Mouse (Mus musculus) CD4-positive helper T cell, adult 2 months (primary cell): ENCODE measurements around the gene Mctp1.
"Not testable (repeated sequence)": the region's sequence is repeated elsewhere in the genome, so short reads cannot be mapped to it uniquely, and the experiment has no call there.

Experiments
- DNase-seq: peaks from one replicate; pipeline ENCODE4 v3.0.0-alpha.2; 2012; ENCODE audit warnings: low read depth, missing footprints, low spot score

Gene Mctp1

DNA sequence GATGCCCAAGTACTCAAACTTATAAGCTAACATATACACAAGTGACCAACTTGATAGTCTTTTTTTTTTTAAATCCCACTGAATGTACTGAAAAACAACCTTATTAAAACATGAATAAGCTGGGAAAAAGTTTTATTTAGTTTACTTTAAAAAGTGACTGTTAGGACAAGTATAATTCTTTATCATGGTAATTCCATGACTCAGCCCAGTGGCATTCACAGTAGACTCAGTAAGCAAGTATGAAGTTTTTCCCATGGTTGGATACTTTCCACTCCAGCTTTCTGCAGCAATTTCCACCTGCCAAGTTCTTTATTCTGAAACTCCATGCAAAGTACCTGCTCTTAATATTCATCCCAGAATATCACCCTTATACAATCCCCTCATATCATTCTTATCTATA is 97.3 kb downstream of the Mctp1 start:
- no peak for DNase-seq

DNA sequence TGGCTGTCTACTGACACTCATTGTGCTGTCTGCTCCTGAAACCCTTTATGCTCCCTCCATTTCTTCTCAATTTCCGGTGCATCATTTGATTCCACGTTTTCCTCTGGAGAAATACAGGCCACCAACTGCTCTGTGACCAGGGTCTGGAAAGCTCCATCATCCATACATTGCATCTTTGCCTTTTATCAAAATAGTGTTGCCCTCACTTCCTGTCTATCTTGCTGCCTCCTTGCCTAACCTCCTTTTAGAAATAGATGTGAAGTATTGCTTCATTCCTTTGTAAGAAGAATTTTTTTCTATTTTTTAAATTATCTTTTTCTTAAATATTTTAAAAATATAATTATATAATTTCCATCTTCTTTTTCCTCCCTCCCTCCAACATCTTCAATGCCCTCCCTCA is 98.7 kb downstream of the Mctp1 start:
- no peak for DNase-seq

DNA sequence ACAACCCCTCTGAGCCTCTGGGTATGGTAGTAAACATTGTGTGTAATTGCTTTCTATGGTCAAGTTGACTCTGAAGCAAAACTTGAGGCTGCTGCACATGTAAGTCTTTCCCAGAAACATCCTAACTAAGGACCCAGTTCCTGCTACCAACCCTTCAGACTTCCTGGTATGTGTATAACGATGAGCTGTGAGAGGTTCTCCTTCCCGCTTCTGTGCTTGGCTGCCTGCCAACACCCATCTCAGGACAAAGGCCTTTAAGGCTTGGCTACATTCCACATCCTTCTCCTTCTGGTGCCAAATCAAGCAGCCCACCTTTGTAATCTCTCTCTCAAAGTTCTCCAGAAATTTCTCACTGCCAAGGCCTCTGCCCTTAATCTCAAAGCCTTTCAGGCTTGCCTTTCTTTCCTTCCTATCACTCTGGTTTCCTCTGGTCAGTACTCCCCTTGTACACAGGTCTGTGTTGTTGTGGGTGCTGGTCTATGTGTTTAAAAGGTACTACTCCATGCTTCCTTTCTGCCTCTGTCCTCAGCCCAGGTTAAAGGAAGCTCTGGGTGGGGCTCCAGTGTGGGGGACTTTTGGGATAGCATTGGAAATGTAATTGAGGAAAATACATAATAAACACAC is 99.9 kb downstream of the Mctp1 start:
- no peak for DNase-seq

DNA sequence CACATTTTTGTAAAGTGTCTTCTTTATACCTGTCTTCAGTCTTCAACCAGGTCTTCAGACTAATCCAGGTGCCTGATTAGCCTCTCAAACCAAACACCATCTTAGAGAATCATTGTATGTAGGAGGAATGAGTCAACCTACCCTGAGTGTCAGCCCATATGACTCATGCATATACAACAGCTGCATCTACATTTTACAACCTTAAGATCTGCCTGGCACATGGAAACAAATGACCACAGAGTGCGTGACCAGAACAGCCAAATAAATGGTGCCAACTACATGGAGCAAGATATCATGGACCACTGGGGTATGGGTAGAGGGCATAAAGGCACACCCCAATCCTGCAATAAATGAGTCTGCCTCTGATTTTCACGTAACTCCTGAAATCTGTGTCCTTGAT is 131.6 kb downstream of the Mctp1 start:
- DNase-seq = no peak

DNA sequence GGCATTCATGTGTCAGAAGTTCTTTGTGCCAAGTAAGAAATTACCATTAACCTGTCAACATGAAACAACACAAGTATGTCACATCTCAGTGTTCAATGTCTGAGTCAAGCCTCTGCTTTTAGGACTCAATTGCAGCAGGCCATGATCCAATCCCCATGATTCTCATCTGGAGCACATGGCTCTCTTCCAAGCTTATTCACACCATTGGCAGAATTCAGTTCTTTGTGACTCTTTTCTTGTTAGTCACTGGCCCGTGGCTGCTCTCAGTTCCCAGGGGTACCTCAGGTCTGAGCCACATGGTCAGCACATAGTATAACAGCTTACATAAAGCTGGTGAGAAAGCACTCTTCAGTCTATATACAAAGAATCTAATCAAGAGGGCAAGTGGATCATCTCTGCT is 138.8 kb downstream of the Mctp1 start:
- DNase-seq = no peak

DNA sequence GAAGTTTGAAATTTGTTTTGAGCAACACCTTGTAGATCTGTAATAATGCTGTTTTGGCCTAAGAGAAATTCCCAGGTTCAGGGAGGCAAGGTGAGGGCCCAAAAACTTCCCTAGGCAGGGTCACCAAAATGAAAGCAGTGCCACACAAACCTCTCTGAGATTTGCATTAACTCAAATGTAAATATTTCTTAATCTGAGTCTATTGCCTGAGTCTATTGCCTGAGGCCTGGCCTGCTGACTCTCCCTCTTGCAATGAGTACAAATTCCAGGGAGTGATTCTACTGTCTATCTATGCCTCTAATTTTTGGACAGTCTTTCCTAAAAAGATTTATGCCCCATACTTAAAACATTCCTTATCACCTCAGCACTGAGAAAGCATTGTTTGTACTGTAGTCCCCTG is 143.0 kb downstream of the Mctp1 start:
- DNase-seq = no peak

DNA sequence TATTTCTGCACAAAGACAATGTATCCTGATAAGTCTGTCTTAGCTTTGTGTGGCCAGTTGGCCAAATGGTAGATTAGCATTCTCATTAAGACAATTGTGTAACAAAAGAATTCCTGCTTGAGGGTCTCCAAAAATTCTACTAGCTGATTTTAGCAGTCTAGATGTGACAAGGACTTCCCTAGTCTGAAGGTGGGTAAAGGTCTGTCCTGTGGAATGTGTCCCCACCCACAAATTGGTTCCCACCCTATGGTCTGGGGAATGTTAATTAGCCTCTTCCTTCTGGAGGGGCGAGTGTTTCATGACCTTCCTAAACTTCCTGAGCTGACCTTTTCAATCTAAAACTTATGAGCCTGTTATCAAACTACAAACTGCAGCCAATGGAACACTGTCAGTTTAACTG is 143.4 kb downstream of the Mctp1 start:
- DNase-seq = no peak

DNA sequence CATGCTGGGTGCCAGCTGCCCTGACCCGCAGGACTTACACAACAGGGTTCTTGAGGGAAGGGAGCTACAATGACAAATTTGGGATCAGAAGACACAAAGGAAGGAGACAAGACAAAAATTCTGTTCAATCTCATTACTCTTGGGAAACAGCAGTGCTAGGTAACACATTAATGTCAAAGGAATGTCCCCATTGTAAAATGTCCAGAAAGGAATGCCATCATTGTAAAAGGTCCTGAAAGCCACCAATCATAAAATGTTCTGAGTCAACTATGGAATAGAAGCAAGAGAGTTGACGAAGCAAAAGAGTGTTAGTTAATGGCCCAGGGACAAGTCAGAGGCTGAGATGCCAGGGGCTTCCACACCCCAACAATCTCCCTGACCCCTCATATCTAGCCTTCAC is 145.6 kb downstream of the Mctp1 start:
- no peak for DNase-seq

DNA sequence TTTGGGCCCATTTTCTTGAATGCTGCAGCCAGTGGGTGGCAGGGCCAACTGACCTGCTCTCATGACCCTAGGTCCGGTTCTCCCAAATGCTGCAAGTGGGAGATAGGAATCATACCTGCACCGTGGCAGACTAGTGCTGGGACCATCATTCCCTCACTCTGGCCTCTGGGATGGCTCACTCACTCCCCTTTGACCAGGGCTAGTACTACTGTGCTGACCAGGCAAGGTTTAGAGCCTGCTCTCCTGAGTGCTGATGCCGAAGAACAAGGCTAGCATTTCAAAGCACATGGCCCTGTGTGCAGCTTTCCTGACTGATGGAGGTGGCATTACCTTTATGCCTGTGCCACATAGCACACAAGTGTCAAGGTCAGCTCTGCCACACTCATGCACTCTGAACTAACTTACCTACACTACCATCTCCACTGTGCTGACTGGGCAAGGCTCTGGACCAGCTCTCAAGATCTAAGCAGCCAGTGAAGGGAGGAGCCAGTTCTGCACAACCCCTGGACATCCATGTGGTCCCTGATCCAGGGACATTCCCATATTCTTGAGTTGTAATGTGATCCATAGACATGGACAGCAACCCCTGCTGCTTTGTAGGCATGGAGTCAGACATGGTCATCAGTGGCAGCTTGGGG is 146.7 kb downstream of the Mctp1 start:
- DNase-seq = no peak

DNA sequence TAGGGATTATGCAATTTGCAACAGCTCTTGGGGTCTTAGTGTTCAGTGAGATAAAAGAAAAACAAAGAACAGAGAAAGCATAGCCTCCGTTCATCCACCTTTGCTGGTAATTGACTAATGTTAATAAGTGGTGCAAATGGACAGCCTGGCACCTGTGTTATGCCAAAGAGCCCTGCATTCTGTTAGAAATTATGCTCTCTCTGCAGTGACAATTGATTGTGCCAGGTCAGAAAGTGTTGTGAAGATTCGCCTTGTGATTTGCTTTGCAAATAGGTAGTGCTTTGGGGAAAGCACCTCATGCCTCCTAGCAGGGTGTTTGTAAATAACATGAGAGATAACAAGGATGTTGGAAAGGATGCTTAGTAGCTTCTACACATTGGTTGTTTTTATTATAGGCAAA is 163.5 kb downstream of the Mctp1 start:
- no peak for DNase-seq

DNA sequence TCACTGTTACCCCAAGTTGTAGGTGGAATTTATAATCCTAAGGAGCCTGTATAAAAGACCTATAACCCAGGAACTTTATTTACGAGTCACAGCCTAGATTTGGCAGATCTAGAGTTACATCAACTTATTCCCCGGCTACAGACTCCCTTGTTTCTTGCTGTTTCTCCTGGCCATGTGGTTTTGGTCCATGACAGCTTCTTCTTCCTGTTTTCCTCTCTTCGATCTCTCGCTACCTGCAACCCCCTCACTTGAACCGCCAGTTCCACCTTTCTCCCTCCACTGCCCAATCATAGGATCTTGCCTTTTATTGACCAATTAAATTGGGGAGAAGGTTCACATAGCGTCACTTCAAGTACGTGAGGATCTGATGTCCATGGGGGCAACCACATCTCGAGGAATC is 176.6 kb downstream of the Mctp1 start:
- DNase-seq = no peak

DNA sequence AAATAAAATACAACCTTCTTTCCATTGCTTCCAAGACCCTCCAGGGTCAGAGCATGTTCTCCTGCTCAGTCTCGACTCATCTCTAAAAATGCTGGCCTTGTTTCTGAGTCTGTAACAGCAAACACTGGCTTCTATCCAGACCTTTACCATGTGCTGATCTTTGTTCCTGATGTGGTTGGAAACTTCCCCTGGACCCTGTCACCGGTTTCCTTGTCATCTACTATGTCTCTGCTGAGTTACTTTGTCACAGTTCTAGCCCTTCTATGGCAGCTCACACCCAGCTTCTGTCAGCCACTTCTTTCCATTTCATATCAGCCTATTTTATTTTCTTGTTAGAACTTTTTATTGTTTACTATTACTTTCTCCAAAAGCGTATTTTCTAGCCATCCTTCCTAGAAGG is 177.3 kb downstream of the Mctp1 start:
- no peak for DNase-seq

DNA sequence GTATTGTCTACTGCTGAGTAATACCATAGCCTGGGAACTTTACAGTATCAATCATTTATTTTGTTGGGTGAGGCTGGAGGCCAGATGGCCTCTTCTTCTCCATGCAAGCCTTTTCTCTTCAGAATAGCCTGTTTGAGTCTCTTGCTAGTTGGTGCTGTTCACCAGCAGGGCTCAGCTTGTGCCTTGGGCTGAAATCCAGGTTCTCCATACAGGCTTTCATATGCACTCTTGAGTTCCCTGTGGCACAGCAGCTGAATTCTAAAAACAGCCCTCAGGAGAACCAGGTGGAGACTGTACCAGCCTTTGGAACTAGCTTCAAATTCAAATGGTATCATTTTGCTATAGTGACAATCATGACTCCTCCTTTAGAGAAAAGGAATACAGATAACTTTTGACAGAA is 179.7 kb downstream of the Mctp1 start:
- no peak for DNase-seq

DNA sequence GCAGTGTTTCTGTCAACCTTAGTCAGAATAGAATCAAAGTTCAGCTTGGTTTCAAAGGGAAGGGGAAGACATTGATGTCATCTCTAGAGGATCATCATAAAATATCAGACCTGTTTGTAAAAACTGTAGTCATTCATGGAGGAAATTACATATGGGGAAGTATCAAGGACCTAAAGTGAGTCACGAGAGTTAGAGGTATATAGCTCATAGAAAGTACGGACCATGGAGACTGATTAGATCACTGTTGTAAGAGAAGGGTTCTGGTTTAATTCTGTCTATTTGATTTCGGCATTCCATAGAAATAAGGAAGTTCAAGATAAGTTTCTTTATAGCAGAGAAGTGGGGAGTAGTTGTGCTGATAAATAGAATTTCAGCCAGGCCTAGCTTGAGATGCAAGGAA is 181.7 kb downstream of the Mctp1 start:
- no peak for DNase-seq

DNA sequence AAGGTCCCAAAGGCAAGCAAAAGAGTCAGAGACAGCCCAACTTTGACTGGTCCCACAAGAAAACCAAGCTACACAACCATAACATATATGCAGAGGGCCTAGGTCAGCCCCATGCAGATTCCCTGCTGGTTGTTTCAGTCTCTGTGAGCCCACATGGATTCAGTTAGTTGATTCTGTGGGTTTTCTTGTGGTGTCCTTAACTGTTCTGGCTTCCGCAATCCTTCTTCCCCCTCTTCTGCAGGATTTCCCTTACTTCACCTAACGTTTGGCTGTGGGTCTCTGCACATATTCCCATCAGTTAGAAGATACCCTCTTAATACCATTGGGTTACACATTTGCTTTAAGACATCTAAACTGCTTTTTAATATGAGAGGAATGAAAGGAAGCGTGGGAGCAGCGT is 183.1 kb downstream of the Mctp1 start:
- no peak for DNase-seq

DNA sequence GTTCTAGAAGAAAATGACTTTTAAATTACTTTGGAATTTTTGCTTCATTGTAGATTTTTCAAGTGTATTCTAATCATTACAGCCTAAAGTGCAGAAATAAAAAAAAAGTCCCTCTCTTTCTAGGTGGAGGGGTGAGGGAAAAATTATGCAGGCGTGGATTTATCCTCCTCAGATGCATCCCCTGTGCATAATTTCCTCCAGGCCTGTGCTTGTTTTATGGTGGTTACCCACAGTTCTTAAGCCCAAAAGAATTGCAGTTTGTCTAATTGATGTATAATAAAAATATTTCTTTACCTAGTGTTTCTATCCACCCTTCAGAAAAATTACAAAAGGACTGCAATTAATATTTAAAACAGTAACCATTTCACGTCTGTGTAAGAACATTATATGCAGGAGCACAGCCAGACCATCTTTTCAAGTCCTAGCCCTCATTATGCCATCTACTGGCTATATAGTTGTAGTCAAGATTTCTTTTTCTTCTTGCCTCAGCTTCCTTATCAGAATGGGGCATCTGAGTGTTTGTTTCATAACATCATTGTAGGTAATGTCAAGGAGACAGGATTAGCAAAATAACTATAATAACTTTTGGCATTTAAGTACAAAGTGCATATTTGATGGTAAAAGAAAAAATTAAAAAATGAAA is 184.4 kb downstream of the Mctp1 start:
- DNase-seq = no peak

DNA sequence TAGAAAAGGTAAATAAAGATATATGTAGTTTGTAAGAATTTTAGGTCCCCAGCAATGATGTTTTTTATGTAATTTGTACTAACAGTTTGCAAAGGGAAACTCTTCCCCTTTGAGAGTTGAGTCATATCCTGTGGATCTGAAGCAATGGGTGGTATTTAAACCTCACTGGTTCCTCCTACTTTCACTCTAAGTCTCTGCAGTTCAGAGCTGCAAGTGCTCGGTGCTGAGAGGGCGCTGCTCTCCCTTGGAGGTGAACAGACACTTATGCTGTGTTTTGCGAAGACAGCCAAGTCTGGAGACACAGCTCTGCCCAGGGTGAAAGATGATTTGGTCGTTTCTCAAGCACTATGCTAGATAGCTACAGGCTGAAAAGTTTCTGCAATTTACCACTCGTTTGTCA is 195.1 kb downstream of the Mctp1 start:
- peak; percentile 40 for DNase-seq

DNA sequence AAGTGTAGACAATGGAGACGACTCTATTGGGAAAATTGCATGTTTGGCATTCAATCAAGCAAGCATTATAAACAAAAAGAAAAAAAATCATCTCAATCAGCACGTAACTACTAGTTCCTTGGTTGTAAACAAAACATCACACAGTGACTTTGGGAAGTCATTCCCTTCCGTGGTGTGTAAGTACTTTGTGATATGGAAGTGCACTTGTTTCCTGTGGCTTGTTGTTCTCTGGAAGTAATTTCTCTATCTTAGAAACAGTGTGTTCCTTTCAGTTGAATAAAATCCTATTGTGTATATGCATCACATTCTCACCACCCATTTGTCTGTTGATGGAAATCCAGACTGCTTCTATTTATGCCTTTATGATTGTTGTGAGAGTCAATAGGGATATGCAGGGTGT is 201.1 kb downstream of the Mctp1 start:
- no peak for DNase-seq

DNA sequence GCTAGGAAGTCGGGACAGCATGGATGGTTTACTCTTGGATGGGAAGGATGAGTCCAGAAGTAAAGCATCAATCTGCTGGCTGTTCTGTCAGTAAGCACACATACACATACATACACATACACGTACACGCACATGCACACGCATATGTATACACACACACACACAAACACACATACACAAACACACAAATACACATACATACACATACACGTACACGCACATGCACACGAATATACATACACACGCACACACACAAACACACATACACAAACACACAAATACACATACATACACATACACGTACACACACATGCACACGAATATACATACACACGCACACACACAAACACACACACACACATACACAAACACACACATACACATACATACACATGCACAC is 206.4 kb downstream of the Mctp1 start:
- DNase-seq = not testable (repeated sequence)

DNA sequence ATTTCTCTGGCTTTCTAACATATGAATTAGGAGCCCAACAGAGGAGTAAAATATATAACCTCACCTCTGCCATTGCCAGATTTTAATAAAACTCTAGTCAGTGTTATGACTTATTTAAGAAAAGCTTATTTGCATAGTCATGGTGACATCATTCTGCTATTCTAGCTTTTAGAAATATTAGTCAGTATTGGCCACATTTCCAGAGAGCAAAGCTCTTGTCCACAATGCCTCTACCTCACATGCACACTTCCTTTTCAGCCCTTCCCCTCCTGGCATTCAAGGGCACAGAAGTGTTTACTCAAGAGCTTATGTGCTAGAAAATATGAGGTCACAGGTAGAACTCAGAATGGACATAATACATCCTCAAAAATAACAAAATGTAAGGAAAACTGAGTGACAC is 206.9 kb downstream of the Mctp1 start:
- no peak for DNase-seq

DNA sequence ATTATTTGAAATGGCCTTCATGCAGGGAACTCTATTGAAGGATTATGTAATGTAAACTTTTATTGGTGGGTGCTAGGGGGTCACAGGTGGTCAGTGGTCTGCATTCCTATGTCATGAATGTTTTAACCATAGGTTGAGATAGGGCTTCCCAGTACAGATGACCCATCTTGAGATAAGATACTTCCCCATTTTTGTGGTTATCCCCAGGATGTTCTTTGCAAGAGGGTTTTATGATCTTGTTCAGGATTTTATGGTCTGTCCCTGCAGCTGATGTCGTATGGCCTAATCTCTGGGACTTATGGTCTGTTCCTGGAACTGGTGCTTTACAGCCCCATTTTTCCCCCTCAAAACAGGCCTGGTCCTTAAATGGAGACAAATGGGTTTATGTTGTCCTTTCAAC is 207.4 kb downstream of the Mctp1 start:
- no peak for DNase-seq

DNA sequence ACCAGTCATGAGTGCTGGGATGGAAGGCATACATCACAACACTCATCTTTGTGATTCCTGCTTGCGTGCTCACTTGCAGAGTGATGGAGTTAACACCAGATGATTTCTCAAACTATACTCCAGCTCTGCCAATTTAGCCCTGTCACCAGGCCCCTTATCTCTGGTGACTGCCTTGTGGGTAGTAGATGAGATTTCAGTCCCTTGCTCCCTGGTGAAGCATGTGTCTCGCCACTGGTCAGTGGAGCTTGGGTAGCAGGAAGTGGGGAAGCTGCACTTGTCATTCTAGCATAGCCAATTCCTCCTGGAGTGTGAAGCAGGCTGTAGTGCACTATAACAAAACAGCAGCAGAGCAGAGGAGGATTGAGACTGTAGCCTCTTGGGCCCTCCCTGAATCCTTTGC is 208.6 kb downstream of the Mctp1 start:
- DNase-seq = no peak

DNA sequence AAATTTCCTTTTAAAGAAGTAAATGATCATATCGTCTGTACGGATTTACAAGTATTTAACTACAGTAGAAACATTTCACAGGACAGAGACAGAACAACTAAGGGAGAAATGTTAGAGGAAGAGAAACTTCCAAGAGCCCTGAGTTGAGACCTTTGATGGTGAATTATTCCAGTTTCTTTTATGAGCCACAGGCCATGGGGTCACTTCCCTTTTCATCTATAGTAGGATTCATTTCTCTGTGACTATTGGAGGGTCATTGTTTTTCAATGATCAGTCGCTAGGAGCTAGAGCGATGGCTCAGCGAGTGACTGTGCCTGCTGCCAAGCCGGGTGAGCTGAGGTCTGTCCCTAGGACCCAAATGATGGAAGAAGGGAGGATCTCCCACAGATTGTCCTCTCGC is 212.7 kb downstream of the Mctp1 start:
- no peak for DNase-seq

DNA sequence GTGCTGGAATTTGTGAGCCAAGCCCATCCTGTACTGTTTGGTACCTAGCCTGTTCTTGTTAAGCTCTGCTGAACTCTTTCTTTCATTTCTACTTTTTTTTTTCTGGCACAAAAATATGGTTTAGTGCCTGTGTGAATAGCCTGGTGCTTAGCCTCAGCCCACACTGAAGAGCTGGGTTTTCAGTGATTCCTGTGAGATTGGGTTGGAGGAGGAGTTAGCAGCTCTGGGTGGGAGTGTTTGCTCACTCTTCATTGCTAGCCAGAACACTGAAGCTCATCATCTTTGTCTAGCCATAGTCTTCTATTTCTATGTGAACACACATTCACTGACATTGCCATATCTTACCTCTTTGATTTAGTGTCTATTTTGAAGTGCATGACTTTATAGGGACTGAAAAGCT is 225.1 kb downstream of the Mctp1 start:
- DNase-seq = no peak
